Mouse (Mus musculus) lung, adult 2 months (tissue): ENCODE measurements around the gene 3110040N11Rik.

Experiments used
- CTCF ChIP-seq: fragments of 200-500 bp; IDR thresholded peaks from 2 replicates; pipeline ENCODE4 v1.5.1; 2011; ENCODE audit warnings: mild to moderate bottlenecking, low read length, control low read depth; ENCODE audit not compliant: insufficient read depth
- POLR2A ChIP-seq: fragments of 200-500 bp; IDR thresholded peaks from 2 replicates; pipeline ENCODE4 v1.6.1; 2011; ENCODE audit warnings: low read depth, mild to moderate bottlenecking, control low read depth, low read length, borderline replicate concordance; ENCODE audit errors: extremely low read depth

DNA sequence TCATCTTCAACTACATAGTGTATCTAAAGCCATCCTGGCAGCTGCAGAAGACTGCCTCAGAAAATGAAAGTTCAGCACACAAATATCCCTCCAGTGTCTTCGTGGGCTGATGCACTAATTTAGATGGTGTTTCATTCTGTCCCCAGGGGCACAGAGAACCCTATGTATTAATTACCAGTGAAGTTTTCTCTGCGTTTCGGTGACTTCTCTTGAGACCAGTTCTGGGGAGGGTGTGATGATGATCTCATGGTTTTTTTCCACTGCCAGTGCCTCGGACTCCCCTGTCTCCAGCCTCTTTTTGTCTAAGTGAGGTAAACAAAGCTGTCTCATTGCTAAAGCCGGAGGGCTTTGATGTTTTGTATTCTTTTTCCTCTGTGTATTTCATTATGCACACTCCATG, 14.0 kb downstream of the 3110040N11Rik start:
- TF ChIP-seq CTCF, result no peak
- TF ChIP-seq POLR2A, result no peak
